Mouse (Mus musculus): ENCODE measurements at regions not wholly inside any gene's neighbourhood (a gene's known extent, or its start where the extent isn't known, plus 50 kb on each side); places are given as distances from the start of the nearest gene placed in this dataset.

DNA sequence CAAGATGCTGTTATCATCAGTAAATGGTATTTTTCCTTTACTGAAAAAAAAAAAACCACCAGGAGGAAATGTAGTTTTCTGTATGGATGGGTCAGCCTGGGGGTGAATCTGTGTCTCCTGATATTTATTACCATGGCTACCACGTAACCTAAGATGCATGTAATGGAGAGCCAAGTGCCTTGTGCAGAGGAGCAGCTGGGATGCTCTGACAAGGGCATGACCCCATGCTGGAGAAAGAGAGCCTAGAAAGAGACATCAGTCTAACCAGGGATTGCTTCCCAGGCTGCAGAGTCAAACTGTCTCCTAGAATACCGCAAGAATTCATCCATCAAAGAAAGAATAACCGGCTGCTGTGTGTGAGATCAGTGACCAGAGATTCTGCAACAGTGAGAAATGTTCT is 902.2 kb downstream of the Synb start:
- no peak for TF ChIP-seq CTCF (conservative IDR thresholded peaks at IDR 0.05; ENCODE audit: insufficient read depth, insufficient read length, low read depth, low read length)
- no peak for TF ChIP-seq POLR2A (IDR thresholded peaks at IDR 0.05; ENCODE audit: low read depth, low read length)
